Mouse (Mus musculus) heart, embryonic 12.5 days (tissue): ENCODE measurements around the gene Metrn. TPM values are rescaled to one million over a fixed set of nuclear protein-coding genes. Genes with fewer than 3 reads are reported as not detected.

Experiments used
- ATAC-seq: fragments of 200-750 bp; cut with Nextera tagmentation; 2 replicates; pipeline ENCODE4 v1.8.0; 2017; ENCODE audit warnings: moderate TSS enrichment, moderate library complexity; ENCODE audit not compliant: insufficient number of reproducible peaks, low FRiP score
- H3K27ac ChIP-seq: fragments of 300-500 bp; sonication (generic); 2 replicates; pipeline ENCODE4 v1.5.1; 2016; ENCODE audit warnings: mild to moderate bottlenecking, moderate library complexity; ENCODE audit not compliant: poor library complexity, severe bottlenecking
- H3K27me3 ChIP-seq: fragments of 300-500 bp; sonication (generic); replicated peaks from 2 replicates; pipeline ENCODE4 v1.6.1; 2016; ENCODE audit warnings: mild to moderate bottlenecking, moderate library complexity
- H3K36me3 ChIP-seq: fragments of 300-500 bp; sonication (generic); 2 replicates; pipeline ENCODE4 v1.6.1; 2016; ENCODE audit warnings: mild to moderate bottlenecking, moderate library complexity
- H3K4me1 ChIP-seq: fragments of 300-500 bp; sonication (generic); replicated peaks from 2 replicates; pipeline ENCODE4 v1.6.1; 2016; ENCODE audit warnings: mild to moderate bottlenecking
- H3K4me2 ChIP-seq: fragments of 300-500 bp; sonication (generic); 2 replicates; pipeline ENCODE4 v1.6.1; 2016; ENCODE audit warnings: mild to moderate bottlenecking, moderate library complexity
- H3K4me3 ChIP-seq: fragments of 300-500 bp; sonication (generic); 2 replicates; pipeline ENCODE4 v1.5.1; 2016; ENCODE audit warnings: mild to moderate bottlenecking
- H3K9ac ChIP-seq: fragments of 300-500 bp; sonication (generic); 2 replicates; pipeline ENCODE4 v1.6.1; 2016; ENCODE audit warnings: mild to moderate bottlenecking, moderate library complexity
- H3K9me3 ChIP-seq: fragments of 300-500 bp; sonication (generic); replicated peaks from 2 replicates; pipeline ENCODE4 v1.6.1; 2016; ENCODE audit warnings: mild to moderate bottlenecking, moderate library complexity
- WGBS: fragments of 180-500 bp; shearing (Covaris S2); methylation state at CpG from one replicate; pipeline ENCODE4 v1.1.7; 2016; 5-methylcytosine and 5-hydroxymethylcytosine counted together
- polyA plus RNA-seq: library from polyadenylated mRNA; unstranded; fragments of >200 nt; fragmentation: Nextera tagmentation; extraction: Ambion mirVana; gene quantifications from 2 replicates; pipeline ENCODE4 v1.2.1, GENCODE M21; 2016

Gene Metrn
- polyA plus RNA-seq, 1 experiment from 2014 or later, result 30.9 TPM

DNA sequence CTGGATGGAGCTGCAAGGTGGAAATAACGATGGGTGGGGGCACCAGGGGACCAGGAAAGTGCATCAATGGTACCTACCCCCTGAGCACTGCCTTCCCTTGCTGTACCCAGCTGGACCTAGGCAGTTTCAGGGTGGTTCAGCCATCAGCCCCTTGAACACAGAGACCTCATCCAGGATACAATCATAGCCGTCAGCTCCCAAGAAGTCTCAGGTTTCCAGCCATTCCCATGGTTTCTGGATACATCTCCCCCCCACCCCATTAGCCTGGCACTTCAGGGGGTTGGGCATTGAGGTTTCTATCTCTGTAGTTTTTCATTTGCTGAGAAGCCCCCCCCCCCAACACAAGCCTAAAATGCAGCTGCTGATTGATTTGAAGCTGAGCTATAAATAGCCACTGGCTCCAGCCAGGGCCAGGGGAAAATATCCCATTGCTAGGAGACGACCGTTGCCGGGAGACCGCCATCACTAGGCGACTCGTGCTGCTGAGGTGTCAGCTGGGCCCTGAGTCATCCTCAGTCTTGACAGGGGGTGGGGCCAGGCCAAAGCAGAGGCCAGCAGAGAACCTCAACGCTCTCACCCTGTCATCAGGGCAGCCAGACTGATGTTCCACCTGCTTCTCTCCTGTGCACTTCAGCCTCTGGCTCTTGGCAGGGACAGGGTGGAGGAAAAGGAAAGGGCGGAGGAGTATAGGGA lies 6.0 kb upstream of the Metrn start:
- WGBS, result 10% methylated on average over 10 of the region's 10 CpGs
- peak overlapping the region; percentile 48 for H3K4me2 ChIP-seq
- H3K27me3 ChIP-seq, result peaks cover 20% of the 10 kb centered on the region
- H3K4me3 ChIP-seq, result no peak overlapping the region
- peak; percentile 83 for ATAC-seq
- H3K9me3 ChIP-seq, result no peaks in the 10 kb centered on the region
- peaks cover 15% of the 10 kb centered on the region for H3K4me1 ChIP-seq
- H3K9ac ChIP-seq, result 0 out of 2 replicates have a peak overlapping the region, but pooled peaks have one; percentile 43
- no peaks in the 10 kb centered on the region for H3K36me3 ChIP-seq
- H3K27ac ChIP-seq, result 0 out of 2 replicates have a peak overlapping the region, but pooled peaks have one; percentile 20

DNA sequence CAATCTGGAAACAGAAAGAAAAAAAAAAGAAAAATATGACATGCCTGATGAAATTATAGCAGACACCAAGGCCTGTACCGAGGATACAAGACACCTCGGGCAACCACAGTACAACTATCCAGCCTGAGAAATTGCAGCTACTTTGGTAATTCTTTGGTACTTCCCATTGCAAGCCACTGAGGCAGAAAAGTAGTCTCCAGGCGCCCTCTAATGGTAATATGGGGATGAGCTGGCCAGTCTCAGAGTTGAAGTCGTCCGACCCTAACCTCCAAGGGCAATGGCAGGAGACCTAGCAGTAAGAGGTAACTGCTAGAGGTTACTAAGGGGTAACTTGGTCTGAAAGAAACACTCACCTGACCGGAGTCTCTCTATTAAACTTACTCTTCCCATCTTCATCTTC lies 4.1 kb upstream of the Metrn start:
- WGBS, result 9% methylated on average over 6 of the region's 6 CpGs

DNA sequence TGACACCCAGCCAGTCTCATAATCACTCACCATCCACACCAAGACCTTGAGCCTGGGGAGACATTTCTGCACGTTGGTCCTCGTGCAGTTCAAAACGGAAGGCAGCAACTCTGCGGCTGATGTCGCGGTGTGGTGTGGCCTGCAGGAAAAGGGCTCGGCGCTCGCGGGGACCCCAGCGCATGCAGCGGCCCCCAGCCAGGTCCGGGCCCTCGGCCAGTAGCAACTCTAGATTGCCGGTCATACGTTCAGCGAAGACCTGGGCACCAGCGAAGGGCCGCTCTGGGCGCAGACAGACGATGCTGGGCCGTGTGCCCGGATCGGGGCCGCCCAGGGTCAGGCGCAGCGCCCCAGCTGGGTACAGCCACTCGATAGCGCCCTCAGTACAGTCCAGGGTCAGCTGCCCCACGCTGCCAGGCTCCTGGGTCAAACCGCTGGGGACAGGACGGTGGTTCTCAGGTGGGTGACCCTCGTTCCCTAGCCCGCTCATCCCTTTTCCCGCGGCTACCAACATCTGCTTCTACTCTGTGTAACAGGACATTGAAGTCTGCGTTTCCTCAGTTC lies 645 bp downstream of the Metrn start:
- WGBS, result 2% methylated on average over 37 of the region's 37 CpGs
- no peak overlapping the region for H3K27ac ChIP-seq
- H3K9me3 ChIP-seq, result no peaks in the 10 kb centered on the region
- ATAC-seq, result peak; percentile 7; the same call in 1 of the 2 replicates
- 0 out of 2 replicates have a peak, but pooled peaks cover under 1% of the 10 kb centered on the region for H3K27me3 ChIP-seq
- peak overlapping the region; percentile 79 for H3K4me3 ChIP-seq
- peak overlapping the region; percentile 78 for H3K9ac ChIP-seq
- peaks cover 45% of the 10 kb centered on the region for H3K4me1 ChIP-seq
- H3K4me2 ChIP-seq, result peak overlapping the region; percentile 98
- H3K36me3 ChIP-seq, result no peaks in the 10 kb centered on the region

More for the DNA sequence above, 4.1 kb upstream of the Metrn start:
- ATAC-seq, result no peak
- Histone ChIP-seq H3K4me3 (no peak overlapping the region), H3K4me2 (no peak overlapping the region), H3K9ac (no peak overlapping the region), H3K36me3 (no peaks in the 10 kb centered on the region), H3K27ac (no peak overlapping the region), H3K4me1 (peaks cover 24% of the 10 kb centered on the region), H3K9me3 (no peaks in the 10 kb centered on the region), H3K27me3 (peaks cover 14% of the 10 kb centered on the region)

DNA sequence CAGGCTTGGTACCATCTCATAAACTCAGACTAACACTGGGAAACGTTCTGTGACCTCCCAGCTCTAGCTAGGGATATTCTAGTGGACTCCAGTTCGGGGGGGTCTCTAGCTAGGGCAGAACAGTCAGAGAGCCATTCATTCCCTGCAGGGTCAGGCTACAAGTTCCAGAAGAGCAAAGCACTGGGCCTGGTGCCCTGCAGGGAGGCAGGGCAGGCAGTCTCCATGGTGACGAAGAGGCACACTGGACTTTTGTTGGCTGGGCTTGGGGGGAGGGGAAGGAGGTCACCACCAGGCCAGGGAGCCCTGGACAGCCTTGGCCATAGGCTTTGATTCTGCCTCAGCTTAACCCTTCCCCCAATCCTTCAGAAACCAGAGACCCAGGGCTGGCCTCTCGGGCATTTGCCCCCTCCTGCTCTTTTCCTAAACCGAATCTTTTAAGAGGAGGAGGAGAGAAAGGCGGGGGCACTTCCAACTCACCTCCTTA lies 1.3 kb downstream of the Metrn start, which contains the start of gene AC134908.4:
Gene AC134908.4 (minus strand): TSS at position 51 of the 484 bp plus-strand sequence.
- H3K27me3 ChIP-seq, result no peaks in the 10 kb centered on the region
- ATAC-seq, result no peak
- H3K27ac ChIP-seq, result no peak within 1 kb of the TSS
- peak within 1 kb of the TSS; percentile 79 for H3K4me3 ChIP-seq
- H3K4me2 ChIP-seq, result peak within 1 kb of the TSS; percentile 98
- WGBS, result 18% methylated on average over 6 of the region's 6 CpGs
- no peaks in the 10 kb centered on the region for H3K9me3 ChIP-seq
- peak within 1 kb of the TSS; percentile 78 for H3K9ac ChIP-seq
- H3K4me1 ChIP-seq, result peaks cover 51% of the 10 kb centered on the region
- 0 out of 2 replicates have a peak, but pooled peaks cover under 1% of the 10 kb centered on the region for H3K36me3 ChIP-seq

DNA sequence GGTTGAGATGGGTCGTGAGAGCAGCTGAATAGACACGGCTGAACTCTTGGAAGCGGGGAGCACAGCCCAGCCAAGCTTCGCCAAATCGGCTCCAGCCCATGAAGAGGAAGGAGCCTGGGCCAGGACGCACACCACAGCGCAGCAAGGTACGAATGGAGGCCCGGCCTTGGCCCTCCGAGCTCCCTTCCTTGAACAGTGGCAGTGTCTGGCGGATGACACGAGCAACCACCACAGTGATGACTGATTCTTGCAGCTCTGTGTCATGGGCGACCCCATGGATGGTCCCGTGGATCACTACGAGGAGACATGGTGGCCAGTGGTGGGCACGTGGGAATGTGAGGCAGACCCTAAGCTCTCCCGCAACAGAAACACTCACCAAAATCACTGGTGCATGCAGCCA lies 1.9 kb downstream of the Metrn start:
- 0 out of 2 replicates have a peak overlapping the region, but pooled peaks have one; percentile 78 for H3K9ac ChIP-seq
- H3K4me2 ChIP-seq, result peak overlapping the region; percentile 98
- ATAC-seq, result no peak
- H3K4me1 ChIP-seq, result peaks cover 53% of the 10 kb centered on the region
- H3K27me3 ChIP-seq, result no peaks in the 10 kb centered on the region
- no peak overlapping the region for H3K27ac ChIP-seq
- H3K36me3 ChIP-seq, result 0 out of 2 replicates have a peak, but pooled peaks cover 5% of the 10 kb centered on the region
- 83% methylated on average over 17 of the region's 17 CpGs for WGBS
- no peak overlapping the region for H3K4me3 ChIP-seq
- no peaks in the 10 kb centered on the region for H3K9me3 ChIP-seq

GRCm38 (mm10) chr17:25794197-25794596 lies 2.7 kb downstream of the Metrn start:
- no peaks in the 10 kb centered on the region for H3K9me3 ChIP-seq
- WGBS, result 83% methylated on average over 13 of the region's 13 CpGs
- H3K4me2 ChIP-seq, result no peak overlapping the region
- H3K9ac ChIP-seq, result no peak overlapping the region
- no peak for ATAC-seq
- peaks cover 13% of the 10 kb centered on the region for H3K36me3 ChIP-seq
- H3K4me3 ChIP-seq, result no peak overlapping the region
- no peak overlapping the region for H3K27ac ChIP-seq
- no peaks in the 10 kb centered on the region for H3K27me3 ChIP-seq
- H3K4me1 ChIP-seq, result peaks cover 53% of the 10 kb centered on the region

- H3K36me3 ChIP-seq, result peaks cover 24% of the 10 kb centered on the region
- H3K27me3 ChIP-seq, result no peaks in the 10 kb centered on the region
- H3K4me1 ChIP-seq, result peaks cover 53% of the 10 kb centered on the region
- H3K4me3 ChIP-seq, result peak within 1 kb of the TSS; percentile 77
- peak within 1 kb of the TSS; percentile 82 for H3K9ac ChIP-seq
- peak within 1 kb of the TSS; percentile 85 for H3K27ac ChIP-seq
- peak; percentile 58 for ATAC-seq
- WGBS, result 1% methylated on average over 14 of the region's 14 CpGs
- H3K4me2 ChIP-seq, result peak within 1 kb of the TSS; percentile 93
- no peaks in the 10 kb centered on the region for H3K9me3 ChIP-seq
Measured at GRCm38 (mm10) chr17:25792615-25793014, 4.3 kb downstream of the Metrn start, which contains the start of gene Fam173a. Gene Fam173a, minus strand, starts transcription at chr17:25792901.

GRCm38 (mm10) chr17:25791843-25792527 lies 5.0 kb downstream of the Metrn start:
- under 1% methylated on average over 45 of the region's 45 CpGs for WGBS
- Histone ChIP-seq H3K9me3 (no peaks in the 10 kb centered on the region), H3K4me3 (peak overlapping the region; percentile 77), H3K9ac (peak overlapping the region; percentile 82), H3K27ac (peak overlapping the region; percentile 85), H3K4me2 (peak overlapping the region; percentile 93), H3K36me3 (peaks cover 27% of the 10 kb centered on the region), H3K27me3 (no peaks in the 10 kb centered on the region), H3K4me1 (peaks cover 49% of the 10 kb centered on the region)
- peak; percentile 65 for ATAC-seq

GRCm38 (mm10) chr17:25791320-25791842 lies 5.6 kb downstream of the Metrn start:
- peaks cover 27% of the 10 kb centered on the region for H3K36me3 ChIP-seq
- H3K4me3 ChIP-seq, result peak overlapping the region; percentile 77
- ATAC-seq, result no peak
- peak overlapping the region; percentile 82 for H3K9ac ChIP-seq
- peaks cover 48% of the 10 kb centered on the region for H3K4me1 ChIP-seq
- peak overlapping the region; percentile 85 for H3K27ac ChIP-seq
- no peaks in the 10 kb centered on the region for H3K9me3 ChIP-seq
- no peaks in the 10 kb centered on the region for H3K27me3 ChIP-seq
- peak overlapping the region; percentile 93 for H3K4me2 ChIP-seq
- WGBS, result 28% methylated on average over 19 of the region's 19 CpGs

DNA sequence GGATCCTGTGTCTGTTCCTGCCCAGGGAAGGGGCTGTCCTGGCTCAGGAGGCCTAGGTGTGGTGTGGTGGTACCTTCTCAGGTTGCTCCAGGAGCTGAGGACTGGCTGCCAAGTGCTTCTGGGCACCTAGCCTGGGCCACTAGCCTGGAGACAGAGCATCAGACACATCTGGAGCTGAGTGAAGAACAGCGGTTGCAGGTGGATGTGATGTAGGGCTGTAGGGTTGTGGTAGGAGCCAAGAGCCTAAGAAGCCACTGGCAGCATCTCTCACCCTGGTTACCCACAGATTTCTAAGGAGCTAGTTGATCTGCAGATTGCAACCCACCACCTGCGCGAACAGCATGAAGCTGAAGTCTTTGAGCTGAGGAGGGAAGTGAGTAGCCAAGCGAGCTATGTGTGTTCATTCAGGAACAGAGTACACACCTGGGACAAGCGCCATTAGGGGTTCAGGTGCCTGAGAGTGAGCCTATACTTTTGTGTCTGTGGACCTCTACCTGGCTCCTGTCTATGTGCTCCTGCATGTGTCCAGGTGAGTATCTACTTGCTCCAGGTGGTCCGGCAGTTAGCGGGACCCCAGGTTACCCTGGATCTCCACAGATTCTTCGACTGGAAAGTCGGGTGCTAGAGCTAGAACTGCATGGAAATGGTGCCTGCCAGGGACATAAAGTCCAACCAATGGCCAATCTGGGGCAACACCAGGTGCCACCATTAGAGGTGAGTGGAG lies 10.0 kb downstream of the Metrn start:
- H3K9ac ChIP-seq, result no peak overlapping the region
- no peak for ATAC-seq
- no peaks in the 10 kb centered on the region for H3K27me3 ChIP-seq
- peaks cover 51% of the 10 kb centered on the region for H3K36me3 ChIP-seq
- H3K27ac ChIP-seq, result no peak overlapping the region
- peaks cover 36% of the 10 kb centered on the region for H3K4me1 ChIP-seq
- no peaks in the 10 kb centered on the region for H3K9me3 ChIP-seq
- H3K4me2 ChIP-seq, result no peak overlapping the region
- 92% methylated on average over 9 of the region's 9 CpGs for WGBS
- no peak overlapping the region for H3K4me3 ChIP-seq
